ENCODE assay signal across 19 mouse cellular contexts in genomic region chr4:133508990-133509389, GRCm38 (mm10). TPM values are rescaled to one million over a fixed set of nuclear protein-coding genes. Genes with fewer than 3 reads are reported as not detected.
A peak's percentile ranks its signal among the peaks of the same experiment; 100 is the strongest.
DNase-seq lines count a peak whose midpoint lies in the region; ATAC-seq and TF ChIP-seq lines count a peak whose summit lies in the region.
"Had no signal": no experiment of that assay in that cellular context is flagged by ENCODE, and none has a peak within 500 bp of the region (broad histone marks: within the 10 kb centered on the region; RNA-seq: fewer than 3 reads in every experiment).

No protein-coding gene starts in this region.

- peak; percentile 83 for DNase-seq in forebrain, embryonic 14.5 days (ENCODE audit: low spot score)
- peak; percentile 73 to 82 for DNase-seq in right cerebral cortex, postnatal 10 days (ENCODE audit: low spot score in 2 of 2)
- no peak for DNase-seq in right cerebral cortex, postnatal 36 days (ENCODE audit: low spot score in 2 of 2)
- peak; percentile 75 for DNase-seq in layer of hippocampus, adult 2 months (ENCODE audit: low spot score in 2 of 2)
- no peak for DNase-seq in adrenal gland, postnatal 25 days
- DNase-seq in thymus, postnatal 4 days, result no peak
- DNase-seq in heart, adult 11 months, result no peak
- DNase-seq: adrenal gland, postnatal 10 days; gastrocnemius, adult 2 months; kidney, adult 9 months; liver had no signal

- H3K27ac ChIP-seq in forebrain, embryonic 14.5 days (ENCODE audit: low read depth, low read length), result peak overlapping the region; percentile 34; the same call in 1 of the 2 replicates
- H3K27ac ChIP-seq in forebrain, embryonic 12.5 days, result no peak overlapping the region
- H3K27ac ChIP-seq in layer of hippocampus, adult 2 months, result peak overlapping the region; percentile 39; the same call in 1 of the 2 replicates
- H3K27ac ChIP-seq: gastrocnemius, adult 2 months; lung, embryonic 15.5 days had no signal

- H3K4me1 ChIP-seq in forebrain, embryonic 14.5 days (ENCODE audit: control insufficient read depth, insufficient read depth, low read length), result no peaks in the 10 kb centered on the region
- H3K4me1 ChIP-seq in forebrain, embryonic 12.5 days, result no peaks in the 10 kb centered on the region
- H3K4me1 ChIP-seq: lung, embryonic 15.5 days had no signal

- peak; percentile 81 for ATAC-seq in forebrain, embryonic 14.5 days
- ATAC-seq in forebrain, embryonic 12.5 days (ENCODE audit: low FRiP score), result no peak

- TF ChIP-seq CTCF in layer of hippocampus, adult 2 months (conservative IDR thresholded peaks at IDR 0.05), result no peak

- H3K4me3 ChIP-seq in forebrain, embryonic 14.5 days (ENCODE audit: low read depth, low read length), result no peak overlapping the region
- H3K4me3 ChIP-seq in forebrain, embryonic 12.5 days (replicated peaks), result no peak overlapping the region
- H3K4me3 ChIP-seq in layer of hippocampus, adult 2 months, result no peak overlapping the region
- H3K4me3 ChIP-seq: gastrocnemius, adult 2 months; lung, embryonic 15.5 days; myocyte had no signal

- no peak overlapping the region for H3K9ac ChIP-seq in forebrain, embryonic 14.5 days (ENCODE audit: low read length)
- no peak overlapping the region for H3K9ac ChIP-seq in forebrain, embryonic 12.5 days
- H3K9ac ChIP-seq: lung, embryonic 15.5 days had no signal

- H3K36me3 ChIP-seq in forebrain, embryonic 14.5 days (ENCODE audit: control insufficient read depth, insufficient read depth, low read length), result no peaks in the 10 kb centered on the region
- no peaks in the 10 kb centered on the region for H3K36me3 ChIP-seq in forebrain, embryonic 12.5 days (replicated peaks)
- H3K36me3 ChIP-seq: lung, embryonic 15.5 days had no signal

- H3K9me3 ChIP-seq in forebrain, embryonic 14.5 days (replicated peaks; ENCODE audit: control insufficient read depth, low read length), result no peaks in the 10 kb centered on the region
- no peaks in the 10 kb centered on the region for H3K9me3 ChIP-seq in forebrain, embryonic 12.5 days
- H3K9me3 ChIP-seq: lung, embryonic 15.5 days had no signal

- H3K4me2 ChIP-seq in forebrain, embryonic 14.5 days (ENCODE audit: low read length), result no peak overlapping the region
- H3K4me2 ChIP-seq in forebrain, embryonic 12.5 days, result no peak overlapping the region
- H3K4me2 ChIP-seq: lung, embryonic 15.5 days had no signal

- 55% methylated on average over 7 of the region's 7 CpGs for WGBS in forebrain, embryonic 14.5 days
- 85% methylated on average over 7 of the region's 7 CpGs for WGBS in forebrain, embryonic 12.5 days

- H3K27me3 ChIP-seq in forebrain, embryonic 14.5 days (replicated peaks; ENCODE audit: control insufficient read depth, insufficient read depth, low read length), result no peaks in the 10 kb centered on the region; the same call in 1 of the 2 replicates
- H3K27me3 ChIP-seq in forebrain, embryonic 12.5 days, result peaks cover 35% of the 10 kb centered on the region

RNA-seq across cellular contexts. Expression of gene Kdf1, which starts 9.8 kb away (rescaled TPM):
- 0.12 and 0.20 TPM in 2 replicates for polyA plus RNA-seq in forebrain, embryonic 14.5 days (2014; fragmentation: Nextera tagmentation; extraction: Ambion mirVana)
- polyA plus RNA-seq in forebrain, embryonic 12.5 days (2016; fragmentation: Nextera tagmentation; extraction: Ambion mirVana), result 1.4 and 1.7 TPM in 2 replicates
- total RNA-seq in layer of hippocampus, adult 2 months (2021), result under 1 TPM in 1 of 2 experiments, not detected in 1; 0.34 TPM
- 2.8 and 5.1 TPM in 2 replicates for total RNA-seq in adrenal gland, postnatal 25 days (2021)
- total RNA-seq: gastrocnemius, adult 2 months; heart, adult 8-10 months; megakaryocyte, adult 5-6 weeks had no signal

RNA-seq across cellular contexts. Expression of gene Trnp1, which starts 10.6 kb away (rescaled TPM):
- 5.8 and 6.2 TPM in 2 replicates for polyA plus RNA-seq in forebrain, embryonic 14.5 days (2014; fragmentation: Nextera tagmentation; extraction: Ambion mirVana)
- polyA plus RNA-seq in forebrain, embryonic 12.5 days (2016; fragmentation: Nextera tagmentation; extraction: Ambion mirVana), result 0.97 and 2.2 TPM in 2 replicates
- 100 to 1,000 TPM; 154 to 165 TPM for total RNA-seq in layer of hippocampus, adult 2 months (2021)
- total RNA-seq in adrenal gland, postnatal 25 days (2021), result 4.6 and 4.9 TPM in 2 replicates
- total RNA-seq: megakaryocyte, adult 5-6 weeks had no signal

RNA-seq across cellular contexts. Expression of gene Tent5b, which starts 29.1 kb away (rescaled TPM):
- 0.09 and 0.27 TPM in 2 replicates for polyA plus RNA-seq in forebrain, embryonic 14.5 days (2014; fragmentation: Nextera tagmentation; extraction: Ambion mirVana)
- 0.24 and 0.50 TPM in 2 replicates for polyA plus RNA-seq in forebrain, embryonic 12.5 days (2016; fragmentation: Nextera tagmentation; extraction: Ambion mirVana)
- not detected for total RNA-seq in layer of hippocampus, adult 2 months (2021)
- total RNA-seq in adrenal gland, postnatal 25 days (2021), result 0.76 and 1.2 TPM in 2 replicates
- total RNA-seq: megakaryocyte, adult 5-6 weeks had no signal

RNA-seq across cellular contexts. Expression of gene Nudc, which starts 36.8 kb away (rescaled TPM):
- 139 and 181 TPM in 2 replicates for polyA plus RNA-seq in forebrain, embryonic 14.5 days (2014; fragmentation: Nextera tagmentation; extraction: Ambion mirVana)
- polyA plus RNA-seq in forebrain, embryonic 12.5 days (2016; fragmentation: Nextera tagmentation; extraction: Ambion mirVana), result 393 and 406 TPM in 2 replicates
- 100 to 1,000 TPM; 123 to 128 TPM for total RNA-seq in layer of hippocampus, adult 2 months (2021)
- 171 and 211 TPM in 2 replicates for total RNA-seq in adrenal gland, postnatal 25 days (2021)

RNA-seq across cellular contexts. Expression of gene Nr0b2, which starts 44.2 kb away (rescaled TPM):
- polyA plus RNA-seq in forebrain, embryonic 14.5 days (2014; fragmentation: Nextera tagmentation; extraction: Ambion mirVana), result not detected in 2 replicates
- not detected in 2 replicates for polyA plus RNA-seq in forebrain, embryonic 12.5 days (2016; fragmentation: Nextera tagmentation; extraction: Ambion mirVana)
- not detected for total RNA-seq in layer of hippocampus, adult 2 months (2021)
- total RNA-seq in adrenal gland, postnatal 25 days (2021), result 55.6 and 58.0 TPM in 2 replicates
- total RNA-seq: gastrocnemius, adult 2 months; left cerebral cortex, adult 8-10 months had no signal
- polyA plus RNA-seq: cortical plate, adult 2 months; hindbrain, embryonic 11.5 days; myocyte had no signal

Comparison
In these comparisons a context has a peak if more than half of its experiments do, and no peak if none do; other contexts are left out.
1. DNase-seq: peak in forebrain, embryonic 14.5 days (single experiment), right cerebral cortex, postnatal 10 days (2 of 2) and layer of hippocampus, adult 2 months (2 of 2); none in right cerebral cortex, postnatal 36 days (0 of 2), adrenal gland, postnatal 25 days (single experiment), thymus, postnatal 4 days (single experiment) and heart, adult 11 months (single experiment).
2. RNA of gene Trnp1, which starts 10.6 kb away (total RNA-seq): 154 to 165 TPM in layer of hippocampus, adult 2 months; 4.6 to 4.9 TPM in adrenal gland, postnatal 25 days; every median in the first group is over 10 times any median in the second.